Mouse (Mus musculus) left cerebral cortex, postnatal 36 days (tissue): Measurements from ENCODE around the gene Lrat. TPM values are rescaled to one million over a fixed set of nuclear protein-coding genes. Genes with fewer than 3 reads are reported as not detected.

Source experiments
- total RNA-seq, 2 experiments: library from RNA; stranded (reverse); gene quantifications; 2 replicates each; pipeline ENCODE4 v1.2.3; 2021

The Lrat gene
- total RNA-seq, 2 experiments from 2014 or later = 0.16 TPM; not detected in 1

Other genes with a start within 250 kb of the Lrat start
- gene Rbm46, start 27.5 kb downstream of the Lrat start, total RNA-seq = under 1 TPM; 0.35 to 0.43 TPM
- not detected for gene Fgg, start 103.8 kb upstream of the Lrat start, total RNA-seq
- gene Fga, start 122.1 kb upstream of the Lrat start, total RNA-seq = not detected
- not detected for gene Fgb, start 145.9 kb upstream of the Lrat start, total RNA-seq
- gene Plrg1, start 151.5 kb upstream of the Lrat start, total RNA-seq = 10 to 100 TPM; 39.4 to 39.7 TPM
- gene Dchs2, start 224.0 kb upstream of the Lrat start, total RNA-seq = 1 to 10 TPM; 2.0 to 4.5 TPM